Mouse (Mus musculus) liver, embryonic 11.5 days (tissue): Measurements from ENCODE around the gene Tecta. TPM values are rescaled to one million over a fixed set of nuclear protein-coding genes. Genes with fewer than 3 reads are reported as not detected.

Experiments used
- ATAC-seq: fragments of 200-750 bp; cut with Nextera tagmentation; replicated peaks from 2 replicates; pipeline ENCODE4 v1.8.0; 2017; ENCODE audit warnings: moderate number of reproducible peaks, mild to moderate bottlenecking, moderate TSS enrichment, moderate library complexity; ENCODE audit not compliant: low FRiP score
- DNase-seq: peaks from one replicate; pipeline ENCODE4 v3.0.0-alpha.2; 2017; ENCODE audit warnings: low spot score
- H3K27ac ChIP-seq: fragments of 300-500 bp; sonication (generic); 2 replicates; pipeline ENCODE4 v1.5.1; 2014; ENCODE audit warnings: mild to moderate bottlenecking, low read depth, low read length, control low read depth
- H3K27me3 ChIP-seq: fragments of 300-500 bp; sonication (generic); replicated peaks from 2 replicates; pipeline ENCODE4 v1.6.1; 2014; ENCODE audit warnings: low read length, mixed read lengths; ENCODE audit not compliant: control insufficient read depth, insufficient read depth
- H3K36me3 ChIP-seq: fragments of 300-500 bp; sonication (generic); 2 replicates; pipeline ENCODE4 v1.6.1; 2014; ENCODE audit warnings: mild to moderate bottlenecking, low read length, moderate library complexity, mixed read lengths; ENCODE audit not compliant: control insufficient read depth, insufficient read depth
- H3K4me1 ChIP-seq: fragments of 300-500 bp; sonication (generic); replicated peaks from 2 replicates; pipeline ENCODE4 v1.6.1; 2014; ENCODE audit warnings: low read length, mixed read lengths; ENCODE audit not compliant: control insufficient read depth, insufficient read depth
- H3K4me2 ChIP-seq: fragments of 300-500 bp; sonication (generic); 2 replicates; pipeline ENCODE4 v1.6.1; 2014; ENCODE audit warnings: mild to moderate bottlenecking, control low read depth, moderate library complexity
- H3K4me3 ChIP-seq: fragments of 300-500 bp; sonication (generic); 2 replicates; pipeline ENCODE4 v1.5.1; 2014; ENCODE audit warnings: low read depth, low read length, control low read depth
- H3K9ac ChIP-seq: fragments of 300-500 bp; sonication (generic); 2 replicates; pipeline ENCODE4 v1.6.1; 2014; ENCODE audit warnings: low read depth, low read length, control low read depth
- H3K9me3 ChIP-seq: fragments of 300-500 bp; sonication (generic); 2 replicates; pipeline ENCODE4 v1.6.1; 2016; ENCODE audit warnings: low read length, inconsistent platforms, mixed read lengths; ENCODE audit not compliant: control insufficient read depth
- WGBS: fragments of 180-500 bp; shearing (Covaris S2); extraction: QIAGEN DNeasy Blood & Tissue Kit; methylation state at CpG from one replicate; pipeline ENCODE4 v1.1.7; 2014; 5-methylcytosine and 5-hydroxymethylcytosine counted together
- polyA plus RNA-seq: library from polyadenylated mRNA; unstranded; fragments of >200 nt; fragmentation: Nextera tagmentation; extraction: Ambion mirVana; gene quantifications from 2 replicates; pipeline ENCODE4 v1.2.1, GENCODE M21; 2014

Gene Tecta
- polyA plus RNA-seq = 0.08 TPM in 1 of 2 replicates, not detected in the other

- H3K9me3 ChIP-seq = no peaks in the 10 kb centered on the region
- DNase-seq = no peak
- no peak within 1 kb of the TSS for H3K9ac ChIP-seq
- H3K36me3 ChIP-seq = no peaks in the 10 kb centered on the region
- no peak for ATAC-seq
- 86% methylated on average over 6 of the region's 6 CpGs for WGBS
- no peak within 1 kb of the TSS for H3K27ac ChIP-seq
- H3K4me3 ChIP-seq = no peak within 1 kb of the TSS
- no peak within 1 kb of the TSS for H3K4me2 ChIP-seq
- H3K27me3 ChIP-seq = no peaks in the 10 kb centered on the region
- no peaks in the 10 kb centered on the region for H3K4me1 ChIP-seq
Measured at GRCm38 (mm10) chr9:42399829-42400228, at the start of gene Tecta. Gene Tecta, minus strand, starts transcription at chr9:42399929.

DNA sequence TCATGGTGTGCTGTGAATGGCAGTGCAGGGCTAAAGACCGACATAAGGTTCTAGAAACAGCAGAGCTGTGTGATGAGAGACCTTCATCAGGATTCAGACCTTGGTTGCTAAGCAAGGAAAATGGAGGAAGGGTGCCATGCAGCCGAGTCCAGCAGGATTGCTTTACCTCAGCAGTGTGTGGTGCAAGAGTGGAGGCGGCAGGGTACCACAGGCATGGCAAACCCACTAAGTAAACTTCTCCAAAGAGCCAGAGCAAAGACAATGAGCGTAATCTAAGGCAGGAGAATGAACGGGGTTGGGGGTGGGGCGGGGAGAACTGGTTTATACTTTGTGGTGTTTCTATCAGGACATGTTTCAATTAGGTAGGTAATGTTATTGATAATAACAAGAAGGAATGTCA, 49.3 kb upstream of the Tecta start:
- Histone ChIP-seq H3K4me3 (no peak overlapping the region), H3K36me3 (peaks cover 18% of the 10 kb centered on the region; the same call in 1 of the 2 replicates), H3K9me3 (no peaks in the 10 kb centered on the region), H3K4me1 (no peaks in the 10 kb centered on the region), H3K27me3 (no peaks in the 10 kb centered on the region), H3K9ac (no peak overlapping the region), H3K27ac (no peak overlapping the region), H3K4me2 (no peak overlapping the region)
- WGBS = 78% methylated on average over 6 of the region's 6 CpGs
- DNase-seq (no peak), ATAC-seq (no peak)

DNA sequence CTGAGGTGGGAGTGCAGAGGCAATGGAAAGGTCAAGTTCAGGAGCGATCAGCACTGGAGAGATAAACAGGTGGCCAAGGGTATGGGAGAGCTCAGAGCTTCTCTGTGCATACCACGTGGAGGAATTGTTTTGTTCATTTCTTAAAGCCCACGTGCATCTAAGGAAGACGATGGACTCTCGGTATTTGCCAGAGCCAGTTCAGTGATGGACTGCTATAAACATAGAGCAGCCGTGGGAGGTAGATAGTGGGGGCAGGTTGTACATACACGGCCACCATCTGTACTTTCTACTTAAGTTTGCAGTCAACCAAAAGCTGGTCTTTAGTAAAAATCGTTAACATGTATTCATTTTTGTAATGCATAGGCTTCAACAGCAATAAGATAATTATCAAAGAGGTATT, 42.4 kb upstream of the Tecta start:
- H3K27me3 ChIP-seq = no peaks in the 10 kb centered on the region
- no peak overlapping the region for H3K4me2 ChIP-seq
- no peak overlapping the region for H3K27ac ChIP-seq
- H3K4me3 ChIP-seq = no peak overlapping the region
- DNase-seq (no peak), ATAC-seq (no peak)
- H3K36me3 ChIP-seq = peaks cover 31% of the 10 kb centered on the region
- no peaks in the 10 kb centered on the region for H3K4me1 ChIP-seq
- H3K9me3 ChIP-seq = no peaks in the 10 kb centered on the region
- WGBS = 88% methylated on average over 8 of the region's 8 CpGs
- H3K9ac ChIP-seq = no peak overlapping the region

DNA sequence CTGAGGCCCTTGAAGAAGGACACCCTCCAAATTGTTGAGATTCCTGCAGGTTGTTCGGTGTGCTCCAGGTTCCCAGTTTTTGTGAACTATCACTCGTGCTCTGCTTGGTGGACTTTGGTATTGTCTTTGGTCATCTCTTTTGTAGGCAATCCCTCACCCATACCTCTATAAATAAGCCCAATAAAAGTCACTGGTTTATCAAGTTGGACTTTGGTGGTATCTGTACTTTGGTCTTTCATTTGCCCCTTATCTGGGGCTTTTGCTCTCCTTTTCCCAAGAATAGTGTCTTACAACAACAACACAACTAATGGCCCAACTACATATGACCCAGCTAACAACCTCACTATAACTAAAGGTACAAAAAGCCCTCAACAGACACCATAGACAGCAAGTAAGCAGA, 41.5 kb upstream of the Tecta start:
- Histone ChIP-seq H3K4me1 (no peaks in the 10 kb centered on the region), H3K27ac (no peak overlapping the region), H3K36me3 (peaks cover 31% of the 10 kb centered on the region), H3K9ac (no peak overlapping the region), H3K27me3 (no peaks in the 10 kb centered on the region), H3K4me2 (no peak overlapping the region), H3K4me3 (no peak overlapping the region), H3K9me3 (no peaks in the 10 kb centered on the region)
- no peak for ATAC-seq
- no peak for DNase-seq
- WGBS = 95% methylated on average over 2 of the region's 2 CpGs

DNA sequence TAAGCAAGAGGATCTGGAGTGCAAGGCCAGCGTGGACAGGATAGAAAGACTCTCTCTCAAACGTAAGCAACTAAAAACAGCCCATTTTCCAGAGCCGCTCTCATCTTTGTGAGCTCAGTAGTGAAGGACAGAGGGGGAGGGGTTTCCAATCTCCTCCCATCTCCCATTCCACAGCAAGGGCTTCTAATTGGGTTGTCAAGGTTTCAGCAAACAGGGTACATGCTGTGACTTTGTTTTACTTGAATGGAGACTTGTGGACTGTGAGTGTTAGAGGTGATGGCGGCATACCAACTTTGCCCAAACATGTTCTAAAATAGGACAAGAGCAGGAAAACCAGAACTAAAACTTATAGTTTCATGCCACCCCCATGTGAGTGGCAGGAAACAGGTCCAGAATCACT, 39.7 kb upstream of the Tecta start:
- 70% methylated on average over 4 of the region's 4 CpGs for WGBS

DNA sequence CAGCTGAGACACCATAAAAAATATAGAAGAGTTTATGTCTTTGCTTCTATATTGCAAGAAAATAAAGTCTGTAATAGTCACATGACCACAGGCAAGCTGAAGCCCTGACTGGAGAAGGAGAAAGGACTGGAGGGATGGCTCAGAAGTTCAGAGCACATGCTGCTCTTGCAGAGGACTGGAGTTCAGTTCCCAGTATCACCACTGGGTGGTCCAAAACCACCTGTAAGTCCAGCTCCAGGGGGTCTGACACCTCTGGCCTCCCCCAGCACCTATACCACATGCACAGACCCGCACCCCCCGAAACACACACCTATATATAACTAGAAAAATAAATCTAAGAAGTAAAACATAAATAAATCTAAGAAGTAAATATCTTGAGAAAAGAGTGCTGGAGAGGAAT, 32.4 kb upstream of the Tecta start:
- Histone ChIP-seq H3K9me3 (no peaks in the 10 kb centered on the region), H3K36me3 (peaks cover 3% of the 10 kb centered on the region), H3K4me3 (no peak overlapping the region), H3K9ac (no peak overlapping the region), H3K27ac (no peak overlapping the region), H3K4me2 (no peak overlapping the region), H3K4me1 (peaks cover 9% of the 10 kb centered on the region), H3K27me3 (no peaks in the 10 kb centered on the region)
- WGBS = 90% methylated on average over 2 of the region's 2 CpGs
- DNase-seq (no peak), ATAC-seq (no peak)

More for the DNA sequence above, 39.7 kb upstream of the Tecta start:
- H3K9me3 ChIP-seq = no peaks in the 10 kb centered on the region
- DNase-seq (no peak), ATAC-seq (no peak)
- H3K4me3 ChIP-seq = no peak overlapping the region
- H3K27ac ChIP-seq = no peak overlapping the region
- no peak overlapping the region for H3K9ac ChIP-seq
- no peak overlapping the region for H3K4me2 ChIP-seq
- H3K36me3 ChIP-seq = peaks cover 23% of the 10 kb centered on the region
- no peaks in the 10 kb centered on the region for H3K27me3 ChIP-seq
- no peaks in the 10 kb centered on the region for H3K4me1 ChIP-seq

GRCm38 (mm10) chr9:42431606-42432005, 31.9 kb upstream of the Tecta start:
- Histone ChIP-seq H3K4me1 (peaks cover 9% of the 10 kb centered on the region), H3K4me3 (no peak overlapping the region), H3K27me3 (no peaks in the 10 kb centered on the region), H3K27ac (no peak overlapping the region), H3K36me3 (peaks cover 6% of the 10 kb centered on the region), H3K9ac (no peak overlapping the region), H3K9me3 (no peaks in the 10 kb centered on the region), H3K4me2 (no peak overlapping the region)
- DNase-seq (no peak), ATAC-seq (no peak)
- 88% methylated on average over 2 of the region's 2 CpGs for WGBS

- H3K4me3 ChIP-seq = no peak overlapping the region
- no peak overlapping the region; the same call in 1 of the 2 replicates for H3K27ac ChIP-seq
- peaks cover 9% of the 10 kb centered on the region for H3K4me1 ChIP-seq
- H3K4me2 ChIP-seq = no peak overlapping the region; the same call in 1 of the 2 replicates
- H3K9ac ChIP-seq = no peak overlapping the region; the same call in 1 of the 2 replicates
- H3K36me3 ChIP-seq = peaks cover 6% of the 10 kb centered on the region
- peak; percentile 54 for ATAC-seq
- DNase-seq = no peak
- WGBS = 60% methylated on average over 12 of the region's 12 CpGs
- H3K9me3 ChIP-seq = no peaks in the 10 kb centered on the region
- H3K27me3 ChIP-seq = no peaks in the 10 kb centered on the region
Measured at GRCm38 (mm10) chr9:42428060-42428924, 28.6 kb upstream of the Tecta start.
